Mouse (Mus musculus) lung, adult 2 months (tissue): ENCODE results near the gene Ranbp17. TPM values are rescaled to one million over a fixed set of nuclear protein-coding genes. Genes with fewer than 3 reads are reported as not detected.

Experiments
- DNase-seq: peaks from one replicate; pipeline ENCODE4 v3.0.0; 2022
- H3K4me1 ChIP-seq: fragments of 200-500 bp; 2 replicates; pipeline ENCODE4 v1.6.1; 2011; ENCODE audit warnings: low read length; ENCODE audit not compliant: control insufficient read depth, insufficient read depth
- H3K4me3 ChIP-seq: fragments of 200-500 bp; replicated peaks from 2 replicates; pipeline ENCODE3; 2011; ENCODE audit warnings: low read depth, mild to moderate bottlenecking, control low read depth, low read length; ENCODE audit errors: extremely low read depth
- CTCF ChIP-seq: fragments of 200-500 bp; IDR thresholded peaks from 2 replicates; pipeline ENCODE4 v1.5.1; 2011; ENCODE audit warnings: mild to moderate bottlenecking, low read length, control low read depth; ENCODE audit not compliant: insufficient read depth
- POLR2A ChIP-seq: fragments of 200-500 bp; IDR thresholded peaks from 2 replicates; pipeline ENCODE4 v1.6.1; 2011; ENCODE audit warnings: low read depth, mild to moderate bottlenecking, control low read depth, low read length, borderline replicate concordance; ENCODE audit errors: extremely low read depth
- WGBS: fragments of 180-500 bp; shearing (Covaris S2); methylation state at CpG from one replicate; pipeline ENCODE4 v1.1.7; 2018; 5-methylcytosine and 5-hydroxymethylcytosine counted together
- polyA plus RNA-seq: library from polyadenylated mRNA; depleted of rRNA; stranded (reverse); fragments of >200 nt; gene quantifications from 2 replicates; pipeline ENCODE4 v1.2.3, GENCODE M21; 2012

Ranbp17 gene
- polyA plus RNA-seq, 1 experiment = 0.70 TPM

DNA sequence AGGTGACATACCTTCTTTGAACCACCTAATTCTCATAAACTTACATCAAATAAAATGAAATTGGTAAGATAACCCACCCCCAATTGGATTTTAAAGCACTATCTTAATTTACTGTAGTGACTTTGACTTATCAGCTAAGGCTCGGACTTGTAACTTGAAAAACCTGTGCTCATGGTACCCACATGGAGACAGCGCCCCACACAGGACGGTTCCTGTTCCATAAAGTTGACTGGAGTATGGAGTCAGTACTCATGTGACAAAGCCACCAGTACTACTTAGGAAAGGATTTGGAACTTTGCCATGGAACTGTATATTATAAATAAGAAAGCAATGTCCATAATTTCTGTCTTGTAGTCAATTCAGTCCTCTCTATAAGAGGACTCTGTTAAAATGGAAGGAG is 177.9 kb downstream of the Ranbp17 start:
- 92% methylated on average over 3 of the region's 3 CpGs for WGBS
- Histone ChIP-seq H3K4me3 (no peak overlapping the region), H3K4me1 (no peaks in the 10 kb centered on the region)
- TF ChIP-seq POLR2A (no peak), CTCF (no peak)
- DNase-seq = no peak

DNA sequence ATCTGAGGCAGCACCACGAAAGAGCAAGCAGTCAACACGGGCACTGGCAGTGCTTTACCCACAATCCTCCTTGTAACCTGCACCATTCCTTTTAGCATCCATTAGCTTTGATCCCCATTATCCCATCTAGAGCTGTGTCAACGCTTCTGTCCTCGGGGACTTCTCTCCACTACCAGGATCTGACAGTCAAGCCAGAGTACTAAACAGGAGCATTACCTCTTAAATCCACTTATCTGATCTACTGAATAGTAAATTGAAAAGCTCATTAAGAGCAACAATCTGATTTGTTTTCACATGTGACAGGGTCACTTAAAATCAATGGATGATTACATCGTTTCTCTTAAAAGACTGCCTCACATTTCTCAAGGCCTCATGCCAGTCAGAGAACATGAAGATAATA is 181.4 kb downstream of the Ranbp17 start:
- Histone ChIP-seq H3K4me1 (no peaks in the 10 kb centered on the region), H3K4me3 (no peak overlapping the region)
- 53% methylated on average over 5 of the region's 5 CpGs for WGBS
- TF ChIP-seq POLR2A = no peak
- no peak for TF ChIP-seq CTCF
- no peak for DNase-seq

DNA sequence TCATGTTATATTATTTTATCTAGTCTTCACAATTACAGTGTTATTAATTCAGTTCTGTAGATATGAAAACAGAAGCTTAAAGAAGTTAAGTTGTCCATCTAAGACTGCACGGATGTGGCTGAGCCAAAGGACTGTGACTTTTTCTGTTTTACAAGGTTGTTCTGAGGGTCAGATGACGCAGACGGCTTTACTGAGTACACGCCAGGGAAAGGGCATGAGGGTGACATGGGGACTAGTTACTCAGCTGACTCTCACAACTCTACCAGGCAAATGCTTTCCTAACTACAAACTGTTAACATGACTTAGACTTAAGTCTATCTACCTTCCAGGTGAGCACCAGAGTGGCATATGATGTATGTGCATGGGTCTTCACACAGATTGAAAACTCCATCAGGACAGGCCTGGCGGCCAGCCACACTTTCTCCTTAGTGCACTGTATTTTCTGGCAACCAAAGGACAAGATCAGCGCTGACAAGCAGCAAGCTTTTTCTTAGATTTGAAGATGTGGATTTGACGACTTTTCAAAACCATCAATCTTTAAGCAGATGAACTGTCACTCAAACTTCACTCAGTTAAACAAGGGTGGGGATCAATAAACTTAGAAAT is 194.4 kb downstream of the Ranbp17 start:
- WGBS = 81% methylated on average over 7 of the region's 7 CpGs
- no peak overlapping the region for H3K4me3 ChIP-seq
- TF ChIP-seq POLR2A (no peak), CTCF (no peak)
- H3K4me1 ChIP-seq = no peaks in the 10 kb centered on the region
- DNase-seq = no peak

DNA sequence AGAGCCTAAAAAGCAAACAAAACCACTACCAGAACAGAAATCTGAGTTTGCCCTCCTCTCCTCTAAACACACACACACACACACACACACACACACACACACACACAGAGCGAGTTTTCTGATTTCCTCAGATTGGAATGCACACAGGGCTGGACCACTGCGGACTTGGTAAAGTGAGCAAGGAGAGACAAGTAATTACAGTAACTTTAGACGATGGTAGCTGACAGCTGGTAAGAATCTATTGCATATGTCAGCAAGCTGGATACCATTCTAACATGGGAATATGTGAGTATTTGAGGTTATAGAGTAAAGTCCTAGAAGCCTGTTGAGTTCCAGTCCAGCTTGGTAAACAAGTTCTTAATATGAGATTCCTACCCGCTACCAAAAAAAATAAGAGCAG is 204.0 kb downstream of the Ranbp17 start:
- H3K4me1 ChIP-seq = no peaks in the 10 kb centered on the region
- WGBS = 61% methylated on average over 4 of the region's 4 CpGs
- no peak overlapping the region for H3K4me3 ChIP-seq
- no peak for DNase-seq
- no peak for TF ChIP-seq CTCF
- TF ChIP-seq POLR2A = no peak

DNA sequence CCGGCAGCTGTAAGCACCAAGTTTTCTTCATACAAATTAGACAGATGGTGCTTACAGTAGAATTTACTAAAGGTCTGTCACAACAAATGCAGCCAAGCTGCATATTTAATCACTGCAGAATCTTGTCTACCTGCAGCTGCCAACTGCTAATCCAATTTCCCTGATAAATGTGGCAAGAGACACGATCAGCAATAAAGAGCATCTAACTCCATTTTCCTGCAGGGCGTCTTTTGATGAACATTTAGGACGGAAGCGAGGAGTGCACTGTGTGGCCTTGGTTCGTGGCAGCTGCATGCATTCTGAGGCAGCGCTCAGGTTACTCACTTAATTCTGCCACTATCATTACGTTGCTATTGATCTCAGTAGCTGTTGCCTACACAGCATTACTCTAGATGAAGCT is 212.7 kb downstream of the Ranbp17 start:
- Histone ChIP-seq H3K4me1 (no peaks in the 10 kb centered on the region), H3K4me3 (no peak overlapping the region)
- DNase-seq = no peak
- no peak for TF ChIP-seq CTCF
- no peak for TF ChIP-seq POLR2A
- 82% methylated on average over 8 of the region's 8 CpGs for WGBS

DNA sequence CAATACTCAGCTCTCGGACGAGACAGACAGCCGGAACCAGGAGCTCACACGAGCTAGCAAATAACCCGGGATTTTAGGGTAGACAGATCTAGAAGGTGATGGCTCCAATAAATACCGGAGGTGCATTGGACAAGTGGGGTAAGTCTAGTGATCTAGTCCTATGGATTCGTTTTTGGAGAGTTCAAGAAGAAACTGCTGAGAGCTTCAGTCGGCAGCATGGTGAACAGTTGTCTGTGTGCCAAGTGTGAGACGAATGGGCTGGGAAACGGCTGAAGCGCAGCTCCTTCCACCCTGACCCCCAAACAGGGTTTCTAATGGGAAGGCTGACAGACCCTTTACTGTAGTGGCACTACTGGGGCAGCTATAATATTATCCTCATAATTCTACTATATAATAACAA is 214.2 kb downstream of the Ranbp17 start:
- no peaks in the 10 kb centered on the region; the same call in 1 of the 2 replicates for H3K4me1 ChIP-seq
- no peak for DNase-seq
- no peak overlapping the region for H3K4me3 ChIP-seq
- no peak for TF ChIP-seq POLR2A
- TF ChIP-seq CTCF = no peak
- 65% methylated on average over 11 of the region's 11 CpGs for WGBS

DNA sequence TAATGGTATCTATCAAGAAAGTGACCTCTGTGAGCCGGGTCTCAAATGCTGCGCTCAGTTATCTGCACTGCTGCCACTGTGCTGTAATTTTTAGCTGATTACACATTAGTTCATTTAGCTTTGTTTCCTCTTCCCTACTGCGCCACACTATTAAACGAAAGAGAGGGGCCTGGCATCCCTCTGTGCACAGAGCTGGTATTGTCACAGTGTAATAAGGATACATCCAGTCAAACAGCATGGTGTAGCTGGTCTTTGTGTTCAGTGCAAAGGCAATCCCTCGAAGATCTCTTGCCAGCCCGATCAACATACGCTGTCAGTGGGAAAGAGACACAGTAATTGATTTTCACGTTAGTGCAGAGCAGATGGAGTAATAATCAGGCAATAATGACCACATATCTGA is 216.4 kb downstream of the Ranbp17 start:
- DNase-seq = no peak
- Histone ChIP-seq H3K4me1 (no peaks in the 10 kb centered on the region; the same call in 1 of the 2 replicates), H3K4me3 (no peak overlapping the region)
- 82% methylated on average over 8 of the region's 8 CpGs for WGBS
- TF ChIP-seq CTCF (no peak), POLR2A (no peak)

DNA sequence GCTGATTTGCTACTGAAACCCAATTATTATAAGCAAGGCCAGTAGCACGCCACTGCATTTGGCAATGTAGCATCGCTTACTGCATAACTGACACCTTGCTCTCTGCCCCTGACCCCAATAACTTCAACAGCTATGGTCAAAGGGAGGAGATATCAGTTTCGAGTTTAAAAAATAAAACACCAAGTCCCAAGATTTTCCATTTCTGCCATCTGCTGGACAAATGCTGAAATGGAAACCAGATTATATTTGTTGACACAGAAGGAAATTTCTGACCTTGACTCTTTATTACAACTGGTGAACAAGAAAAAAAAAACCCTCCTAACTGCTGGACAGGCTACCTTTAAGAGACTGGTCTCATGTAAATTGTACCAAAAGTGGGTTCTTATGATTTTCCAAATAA is 218.1 kb downstream of the Ranbp17 start:
- H3K4me1 ChIP-seq = no peaks in the 10 kb centered on the region; the same call in 1 of the 2 replicates
- H3K4me3 ChIP-seq = no peak overlapping the region
- WGBS = 28% methylated on average over 3 of the region's 3 CpGs
- no peak for DNase-seq
- TF ChIP-seq POLR2A = no peak
- 0 out of 2 replicates have a peak, but pooled peaks have one; percentile 0 for TF ChIP-seq CTCF

DNA sequence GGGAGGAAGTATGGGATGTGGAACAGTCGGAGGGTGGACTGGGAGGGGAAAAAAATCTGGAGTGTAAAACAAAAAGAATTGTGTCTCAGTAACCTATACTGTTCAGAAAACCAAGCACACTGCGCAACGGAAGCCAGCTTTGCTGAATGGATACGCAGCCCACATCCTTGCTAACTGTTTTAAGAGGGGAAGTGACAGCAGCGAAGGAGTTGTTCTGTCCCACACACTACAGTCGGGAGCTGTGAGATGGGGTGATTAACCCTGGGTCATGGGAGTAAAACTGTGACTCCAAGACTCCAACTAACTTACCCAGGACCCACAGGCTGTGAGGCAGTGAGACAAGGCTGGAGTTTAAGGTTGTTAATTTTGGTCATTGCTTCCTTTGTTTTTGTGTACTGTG is 219.5 kb downstream of the Ranbp17 start:
- Histone ChIP-seq H3K4me3 (no peak overlapping the region), H3K4me1 (no peaks in the 10 kb centered on the region; the same call in 1 of the 2 replicates)
- no peak for TF ChIP-seq POLR2A
- TF ChIP-seq CTCF = no peak
- WGBS = 39% methylated on average over 6 of the region's 6 CpGs
- no peak for DNase-seq

DNA sequence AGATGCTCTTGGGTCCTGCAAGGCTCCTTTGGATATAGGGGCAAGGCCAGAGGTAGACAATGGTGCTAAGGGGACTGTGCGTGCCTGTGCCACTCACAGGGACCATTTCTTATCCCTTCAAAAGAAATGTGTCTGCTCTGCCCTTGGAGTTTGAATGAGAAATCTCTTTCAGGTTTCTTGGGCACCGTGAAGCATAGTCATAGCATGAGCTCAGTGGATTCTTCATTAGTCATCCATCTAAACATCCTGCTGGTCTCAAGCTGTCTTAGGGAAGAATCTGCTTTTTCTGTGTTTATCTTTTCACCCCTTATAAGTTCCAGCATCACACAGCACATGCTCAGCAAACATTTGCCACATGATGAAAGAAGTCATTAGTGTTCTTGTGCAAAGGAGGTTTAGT is 235.0 kb downstream of the Ranbp17 start:
- no peak for DNase-seq
- TF ChIP-seq POLR2A = no peak
- no peak for TF ChIP-seq CTCF
- Histone ChIP-seq H3K4me3 (no peak overlapping the region), H3K4me1 (no peaks in the 10 kb centered on the region)
- 74% methylated on average over 2 of the region's 2 CpGs for WGBS

DNA sequence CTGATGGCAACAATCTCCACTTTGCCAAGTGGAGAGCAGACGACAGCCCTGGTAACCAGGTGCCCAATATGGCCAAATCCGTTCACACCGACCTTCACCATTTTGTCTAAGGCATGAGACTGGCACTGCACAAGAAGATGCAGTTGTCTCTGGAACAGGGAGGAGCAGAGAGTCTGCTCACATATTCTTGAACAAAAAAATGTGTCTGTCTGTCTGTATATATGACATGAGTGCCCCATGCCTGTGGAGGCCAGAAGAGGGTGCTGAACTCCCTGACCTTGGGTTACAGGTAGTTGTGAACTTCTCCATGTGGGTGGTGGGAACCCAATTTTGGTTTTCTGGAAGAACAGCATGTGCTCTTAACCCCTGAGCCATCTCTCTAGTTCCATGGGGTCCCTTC is 236.9 kb downstream of the Ranbp17 start, which contains the start of gene Gm12117:
Gene Gm12117, minus strand, starts transcription at position 101 of the 400 bp plus-strand sequence.
- DNase-seq = no peak

DNA sequence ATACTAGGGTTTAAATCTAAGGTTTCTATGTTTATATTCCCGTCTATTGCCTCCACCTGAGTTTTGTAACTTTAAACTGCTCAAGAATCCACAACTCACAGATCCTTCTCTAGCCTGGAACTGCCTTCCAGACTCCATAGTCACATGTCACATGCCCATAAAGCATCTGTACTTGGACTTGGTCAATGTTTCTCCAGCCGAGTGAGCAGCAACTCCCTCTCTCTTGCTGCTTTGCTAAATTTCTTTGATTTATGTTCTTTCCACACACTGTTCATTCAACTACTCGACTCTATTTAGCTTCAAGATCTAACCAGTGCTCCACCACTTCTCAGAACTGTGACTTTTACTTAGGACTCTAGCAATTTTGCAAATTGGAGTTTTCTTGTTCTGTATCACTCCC is 238.7 kb downstream of the Ranbp17 start:
- DNase-seq = no peak
- TF ChIP-seq POLR2A = no peak
- TF ChIP-seq CTCF = no peak
- no peaks in the 10 kb centered on the region for H3K4me1 ChIP-seq
- no peak overlapping the region for H3K4me3 ChIP-seq
- WGBS = 68% methylated on average over 3 of the region's 3 CpGs

More for the DNA sequence above, 236.9 kb downstream of the Ranbp17 start, which contains the start of gene Gm12117:
- TF ChIP-seq POLR2A = no peak
- H3K4me3 ChIP-seq = no peak within 1 kb of the TSS
- WGBS = 96% methylated on average over 3 of the region's 3 CpGs
- H3K4me1 ChIP-seq = no peaks in the 10 kb centered on the region
